ENCODE assay signal across 9 mouse cellular contexts in genomic region chr16:18705028-18705648, GRCm38 (mm10).
DNase-seq lines count a peak whose midpoint lies in the region; ATAC-seq and TF ChIP-seq lines count a peak whose summit lies in the region.
"Had no signal": no experiment of that assay in that cellular context is flagged by ENCODE, and none has a peak within 500 bp of the region (broad histone marks: within the 10 kb centered on the region; RNA-seq: fewer than 3 reads in every experiment).

No protein-coding gene starts in this region.

- no peak overlapping the region for H3K4me3 ChIP-seq in heart, embryonic 10.5 days
- no peak overlapping the region for H3K4me3 ChIP-seq in forebrain, embryonic 12.5 days (replicated peaks)
- H3K4me3 ChIP-seq in forebrain, postnatal 0 days (ENCODE audit: low read depth, low read length): no peak overlapping the region

- H3K36me3 ChIP-seq in heart, embryonic 10.5 days: no peaks in the 10 kb centered on the region
- no peaks in the 10 kb centered on the region for H3K36me3 ChIP-seq in forebrain, embryonic 12.5 days (replicated peaks)
- H3K36me3 ChIP-seq in forebrain, postnatal 0 days (ENCODE audit: insufficient read depth): no peaks in the 10 kb centered on the region

- 0 out of 2 replicates have a peak, but pooled peaks cover 11% of the 10 kb centered on the region for H3K27me3 ChIP-seq in heart, embryonic 10.5 days (ENCODE audit: insufficient read depth, poor library complexity, severe bottlenecking)
- H3K27me3 ChIP-seq in forebrain, embryonic 12.5 days: 0 out of 2 replicates have a peak, but pooled peaks cover 5% of the 10 kb centered on the region
- H3K27me3 ChIP-seq in forebrain, postnatal 0 days (ENCODE audit: insufficient read depth, low read length): no peaks in the 10 kb centered on the region

- ATAC-seq in hematopoietic stem cell, adult 5-6 weeks (replicated peaks in 1 of 2; ENCODE audit: insufficient read depth in 1 of 2, low FRiP score in 2 of 2, low TSS enrichment in 1 of 2, low read depth in 1 of 2, poor library complexity in 2 of 2, severe bottlenecking in 2 of 2): peak; percentile 46 to 52; a peak in 3 of 4 replicates
- no peak for ATAC-seq in forebrain, embryonic 12.5 days (ENCODE audit: low FRiP score)
- no peak for ATAC-seq in forebrain, postnatal 0 days

- no peak overlapping the region for H3K9ac ChIP-seq in forebrain, embryonic 12.5 days
- no peak overlapping the region for H3K9ac ChIP-seq in forebrain, postnatal 0 days

- no peak overlapping the region for H3K27ac ChIP-seq in heart, embryonic 10.5 days
- no peak overlapping the region for H3K27ac ChIP-seq in forebrain, embryonic 12.5 days
- no peak overlapping the region for H3K27ac ChIP-seq in forebrain, postnatal 0 days (ENCODE audit: low read depth, low read length)

- H3K4me2 ChIP-seq in forebrain, embryonic 12.5 days: no peak overlapping the region
- no peak overlapping the region for H3K4me2 ChIP-seq in forebrain, postnatal 0 days (ENCODE audit: low read depth)

- TF ChIP-seq CTCF in forebrain, postnatal 0 days (IDR thresholded peaks at IDR 0.05; ENCODE audit: low read depth): no peak

- H3K9me3 ChIP-seq in heart, embryonic 10.5 days: no peaks in the 10 kb centered on the region
- no peaks in the 10 kb centered on the region for H3K9me3 ChIP-seq in forebrain, embryonic 12.5 days
- H3K9me3 ChIP-seq in forebrain, postnatal 0 days (ENCODE audit: low read length): no peaks in the 10 kb centered on the region

- DNase-seq in heart, adult 11 months: peak; percentile 98
- DNase-seq in heart, embryonic 10.5 days (ENCODE audit: low spot score): no peak
- DNase-seq in adipocyte (ENCODE audit: low spot score): peak; percentile 52
- peak; percentile 78 for DNase-seq in lung, postnatal 10 days
- DNase-seq in cerebellum, adult 9-10 months: no peak
- no peak for DNase-seq in forebrain, postnatal 0 days
- DNase-seq: cerebellum, adult 2 months had no signal

- H3K4me1 ChIP-seq in heart, embryonic 10.5 days: 0 out of 2 replicates have a peak, but pooled peaks cover 6% of the 10 kb centered on the region
- no peaks in the 10 kb centered on the region for H3K4me1 ChIP-seq in forebrain, embryonic 12.5 days
- no peaks in the 10 kb centered on the region for H3K4me1 ChIP-seq in forebrain, postnatal 0 days (ENCODE audit: insufficient read depth)

- 69% methylated on average over 9 of the region's 9 CpGs for WGBS in heart, embryonic 10.5 days
- 79% methylated on average over 9 of the region's 9 CpGs for WGBS in forebrain, embryonic 12.5 days
- 59% methylated on average over 9 of the region's 9 CpGs for WGBS in forebrain, postnatal 0 days

Comparison
In these comparisons a context has a peak if more than half of its experiments do, and no peak if none do; other contexts are left out.
1. DNase-seq: peak in heart, adult 11 months (single experiment), adipocyte (single experiment) and lung, postnatal 10 days (single experiment); none in heart, embryonic 10.5 days (single experiment), cerebellum, adult 9-10 months (single experiment) and forebrain, postnatal 0 days (single experiment).
2. ATAC-seq: peak in hematopoietic stem cell, adult 5-6 weeks (2 of 2); none in forebrain, embryonic 12.5 days (single experiment) and forebrain, postnatal 0 days (single experiment).